In genomic region chr14:29712621-29713020, GRCm38 (mm10) we compare ENCODE assay signal across 32 mouse cellular contexts. TPM values are rescaled to one million over a fixed set of nuclear protein-coding genes. Genes with fewer than 3 reads are reported as not detected.
A peak's percentile ranks its signal among the peaks of the same experiment; 100 is the strongest.
DNase-seq lines count a peak whose midpoint lies in the region; TF ChIP-seq lines count a peak whose summit lies in the region.
"Had no signal": no experiment of that assay in that cellular context is flagged by ENCODE, and none has a peak within 500 bp of the region (broad histone marks: within the 10 kb centered on the region; RNA-seq: fewer than 3 reads in every experiment).

No protein-coding gene starts in this region.

- H3K4me1 ChIP-seq in cerebellum, adult 2 months (ENCODE audit: control insufficient read depth, insufficient read depth, low read length): peaks cover 16% of the 10 kb centered on the region
- H3K4me1 ChIP-seq: liver, embryonic 12.5 days had no signal

- no peak for TF ChIP-seq POLR2A in cerebellum, adult 2 months (IDR thresholded peaks at IDR 0.05; ENCODE audit: borderline replicate concordance, insufficient read depth, low read length)

- no peak overlapping the region for H3K27ac ChIP-seq in cerebellum, adult 2 months (ENCODE audit: insufficient read depth, low read length)
- H3K27ac ChIP-seq: embryonic facial prominence, embryonic 13.5 days; forebrain, embryonic 10.5 days; forebrain, embryonic 15.5 days; gastrocnemius, adult 2 months; heart, adult 2 months; hindbrain, embryonic 15.5 days; liver, embryonic 12.5 days; neural tube, embryonic 12.5 days; stomach, postnatal 0 days had no signal

- peak; percentile 39 for DNase-seq in adrenal gland, adult 8-10 months
- DNase-seq in adrenal gland, postnatal 4 days (ENCODE audit: low spot score in 2 of 2): no peak
- DNase-seq in adrenal gland, postnatal 36 days: peak; percentile 19 to 23
- peak; percentile 52 to 64 for DNase-seq in cerebellum, adult 2 months
- DNase-seq in cerebellum, postnatal 25 days: peak; percentile 61 to 67
- DNase-seq in left cerebral cortex, adult 11 months (ENCODE audit: low spot score): no peak
- no peak for DNase-seq in kidney, postnatal 36 days
- DNase-seq: gastrocnemius, adult 2 months; gastrocnemius, postnatal 36 days; heart, adult 2 months; kidney, adult 11 months; kidney, postnatal 25 days; left cerebral cortex, postnatal 4 days; liver, postnatal 0 days; lung, postnatal 36 days; right cerebral cortex, adult 18-20 months; right cerebral cortex, postnatal 4 days; thymus, adult 18-20 months; thymus, postnatal 25 days had no signal

- no peak overlapping the region for H3K4me3 ChIP-seq in cerebellum, adult 2 months (replicated peaks; ENCODE audit: insufficient read depth, low read depth, low read length)
- H3K4me3 ChIP-seq: embryonic facial prominence, embryonic 13.5 days; forebrain, embryonic 10.5 days; forebrain, embryonic 15.5 days; gastrocnemius, adult 2 months; heart, adult 2 months; heart, embryonic 12.5 days; hindbrain, embryonic 15.5 days; liver, embryonic 12.5 days; myocyte; neural tube, embryonic 12.5 days had no signal

- H3K27me3 ChIP-seq in cerebellum, adult 2 months (ENCODE audit: control insufficient read depth, insufficient read depth, low read length): no peaks in the 10 kb centered on the region
- H3K27me3 ChIP-seq: forebrain, embryonic 15.5 days had no signal

- 33% methylated on average over 3 of the region's 3 CpGs for WGBS in cerebellum, adult 2 months

- TF ChIP-seq CTCF in cerebellum, adult 2 months (IDR thresholded peaks at IDR 0.05; ENCODE audit: borderline replicate concordance, insufficient read depth, low read depth, low read length): no peak

RNA-seq across cellular contexts. Expression of gene Cacna2d3, which starts 9.0 kb away (rescaled TPM):
- 1 to 10 TPM; 4.3 to 8.6 (median 5.3) TPM for total RNA-seq in adrenal gland, adult 8-10 months (2022)
- 1 to 10 TPM; 3.0 TPM for total RNA-seq in adrenal gland, postnatal 4 days (2021)
- total RNA-seq in adrenal gland, postnatal 36 days (2021): 1 to 10 TPM; 2.9 to 4.5 TPM
- 40.2 and 40.3 TPM in 2 replicates for polyA plus RNA-seq in cerebellum, adult 2 months (2012; rRNA removed)
- total RNA-seq: common myeloid progenitor, adult 5-6 weeks; hematopoietic stem cell, adult 5-6 weeks; megakaryocyte, adult 5-6 weeks; MEL had no signal
- polyA plus RNA-seq: liver, postnatal 0 days had no signal

Comparison
In these comparisons a context has a peak if more than half of its experiments do, and no peak if none do; other contexts are left out.
1. DNase-seq: peak in adrenal gland, adult 8-10 months (single experiment), adrenal gland, postnatal 36 days (2 of 2), cerebellum, adult 2 months (2 of 2) and cerebellum, postnatal 25 days (2 of 2); none in adrenal gland, postnatal 4 days (0 of 2), left cerebral cortex, adult 11 months (single experiment) and kidney, postnatal 36 days (0 of 2).